Comparison of ENCODE assay signal across 14 mouse cellular contexts in the genomic region with DNA sequence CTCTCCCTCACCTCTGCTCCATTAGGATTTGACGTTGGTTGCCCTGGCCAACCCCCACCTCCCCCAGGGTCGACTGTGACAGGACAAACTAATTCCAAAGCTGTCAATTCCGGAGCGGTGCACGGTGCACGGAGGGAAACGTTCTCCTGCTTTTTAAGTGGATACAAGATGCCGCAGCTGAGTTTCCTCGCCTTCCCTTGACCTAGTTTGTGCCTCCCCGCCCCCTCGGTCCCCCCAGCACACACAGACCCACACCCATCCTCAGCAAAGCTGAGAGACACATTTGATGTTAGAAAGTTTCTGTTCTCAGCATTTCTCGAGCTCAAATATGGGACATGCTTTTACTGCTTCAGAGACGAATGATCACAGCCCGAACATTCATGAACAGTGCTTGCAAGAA. TPM values are rescaled to one million over a fixed set of nuclear protein-coding genes. Genes with fewer than 3 reads are reported as not detected.
DNase-seq lines count a peak whose midpoint lies in the region; ATAC-seq and TF ChIP-seq lines count a peak whose summit lies in the region.
"Had no signal": no experiment of that assay in that cellular context is flagged by ENCODE, and none has a peak within 500 bp of the region (broad histone marks: within the 10 kb centered on the region; RNA-seq: fewer than 3 reads in every experiment).

No protein-coding gene starts in this region.

- TF ChIP-seq POLR2A in bone marrow, adult 2 months (IDR thresholded peaks at IDR 0.05; ENCODE audit: borderline replicate concordance, control insufficient read depth, low read depth, low read length) = no peak
- no peak for TF ChIP-seq POLR2A in olfactory bulb, adult 2 months (IDR thresholded peaks at IDR 0.05; ENCODE audit: insufficient read depth, low read depth, low read length)

- intact Hi-C loops in heart, postnatal 25 days (cut with DNase I) = no loop called here

- H3K27me3 ChIP-seq in heart, embryonic 16.5 days (ENCODE audit: control insufficient read depth, insufficient read depth, low read length) = peaks cover 5% of the 10 kb centered on the region; the same call in 1 of the 2 replicates
- H3K27me3 ChIP-seq in lung, embryonic 16.5 days (ENCODE audit: control insufficient read depth, insufficient read depth, low read depth, low read length) = no peaks in the 10 kb centered on the region
- H3K27me3 ChIP-seq in liver, embryonic 12.5 days (replicated peaks) = peaks cover 74% of the 10 kb centered on the region
- H3K27me3 ChIP-seq: embryonic facial prominence, embryonic 12.5 days had no signal

- no peak for TF ChIP-seq CTCF in bone marrow, adult 2 months (IDR thresholded peaks at IDR 0.05; ENCODE audit: control insufficient read depth, insufficient read depth, low read length)
- TF ChIP-seq CTCF in olfactory bulb, adult 2 months (IDR thresholded peaks at IDR 0.05; ENCODE audit: insufficient read depth, low read depth, low read length) = no peak

- ATAC-seq in heart, embryonic 16.5 days (replicated peaks; ENCODE audit: extremely low read depth, insufficient read depth, low FRiP score) = no peak
- ATAC-seq in lung, embryonic 16.5 days (ENCODE audit: low read depth) = peak; percentile 43; the same call in 1 of the 2 replicates
- no peak for ATAC-seq in liver, embryonic 12.5 days

- WGBS in heart, embryonic 16.5 days = 39% methylated on average over 14 of the region's 14 CpGs
- WGBS in lung, embryonic 16.5 days = 24% methylated on average over 14 of the region's 14 CpGs
- 65% methylated on average over 14 of the region's 14 CpGs for WGBS in bone marrow, adult 2 months
- 37% methylated on average over 14 of the region's 14 CpGs for WGBS in olfactory bulb, adult 2 months
- 56% methylated on average over 14 of the region's 14 CpGs for WGBS in liver, embryonic 12.5 days (ENCODE audit: insufficient replicate concordance)

- H3K4me1 ChIP-seq in heart, embryonic 16.5 days (ENCODE audit: control insufficient read depth, insufficient read depth, low read length) = peaks cover 4% of the 10 kb centered on the region; the same call in 1 of the 2 replicates
- H3K4me1 ChIP-seq in lung, embryonic 16.5 days (replicated peaks; ENCODE audit: control insufficient read depth, insufficient read depth, low read length) = no peaks in the 10 kb centered on the region; the same call in 1 of the 2 replicates
- H3K4me1 ChIP-seq in bone marrow, adult 2 months (ENCODE audit: control insufficient read depth, insufficient read depth, low read length) = peaks cover 1% of the 10 kb centered on the region; the same call in 1 of the 2 replicates
- peaks cover 23% of the 10 kb centered on the region for H3K4me1 ChIP-seq in olfactory bulb, adult 2 months (ENCODE audit: control insufficient read depth, insufficient read depth, low read length)
- peaks cover 33% of the 10 kb centered on the region for H3K4me1 ChIP-seq in liver, embryonic 12.5 days

- H3K9me3 ChIP-seq in heart, embryonic 16.5 days (replicated peaks; ENCODE audit: control insufficient read depth, low read length) = no peaks in the 10 kb centered on the region
- H3K9me3 ChIP-seq in lung, embryonic 16.5 days (ENCODE audit: control insufficient read depth, low read length) = no peaks in the 10 kb centered on the region
- H3K9me3 ChIP-seq in liver, embryonic 12.5 days (replicated peaks) = no peaks in the 10 kb centered on the region
- H3K9me3 ChIP-seq: embryonic facial prominence, embryonic 12.5 days; forebrain, embryonic 10.5 days had no signal

- H3K4me2 ChIP-seq in heart, embryonic 16.5 days (ENCODE audit: low read depth, low read length) = peak overlapping the region; percentile 8; the same call in 1 of the 2 replicates
- H3K4me2 ChIP-seq in lung, embryonic 16.5 days (ENCODE audit: low read depth, low read length) = peak overlapping the region; percentile 39
- no peak overlapping the region for H3K4me2 ChIP-seq in liver, embryonic 12.5 days
- H3K4me2 ChIP-seq: embryonic facial prominence, embryonic 12.5 days had no signal

- DNase-seq in heart, postnatal 25 days (ENCODE audit: low spot score) = no peak
- no peak for DNase-seq in lung, postnatal 10 days
- DNase-seq in cerebellum, postnatal 4 days (ENCODE audit: low spot score in 2 of 2) = no peak
- DNase-seq: adrenal gland, postnatal 10 days; cerebellum, postnatal 25 days; kidney, adult 11 months; liver had no signal

- H3K4me3 ChIP-seq in heart, embryonic 16.5 days (ENCODE audit: low read length) = no peak overlapping the region
- H3K4me3 ChIP-seq in lung, embryonic 16.5 days (ENCODE audit: low read length) = no peak overlapping the region; the same call in 1 of the 2 replicates
- H3K4me3 ChIP-seq in bone marrow, adult 2 months (replicated peaks; ENCODE audit: control insufficient read depth, low read depth, low read length) = no peak overlapping the region
- no peak overlapping the region for H3K4me3 ChIP-seq in olfactory bulb, adult 2 months (ENCODE audit: insufficient read depth, low read depth, low read length)
- no peak overlapping the region for H3K4me3 ChIP-seq in liver, embryonic 12.5 days
- H3K4me3 ChIP-seq: embryonic facial prominence, embryonic 12.5 days; forebrain, embryonic 10.5 days had no signal

- H3K27ac ChIP-seq in heart, embryonic 16.5 days (ENCODE audit: low read length) = no peak overlapping the region
- H3K27ac ChIP-seq in lung, embryonic 16.5 days (ENCODE audit: low read length) = no peak overlapping the region
- H3K27ac ChIP-seq in bone marrow, adult 2 months (ENCODE audit: control insufficient read depth, insufficient read depth, low read depth, low read length, poor library complexity) = 0 out of 2 replicates have a peak overlapping the region, but pooled peaks have one; percentile 20
- H3K27ac ChIP-seq in olfactory bulb, adult 2 months (ENCODE audit: insufficient read depth, low read depth, low read length) = peak overlapping the region; percentile 50; the same call in 1 of the 2 replicates
- H3K27ac ChIP-seq in liver, embryonic 12.5 days = no peak overlapping the region
- H3K27ac ChIP-seq: embryonic facial prominence, embryonic 12.5 days; forebrain, embryonic 10.5 days had no signal

- no peaks in the 10 kb centered on the region for H3K36me3 ChIP-seq in heart, embryonic 16.5 days (ENCODE audit: control insufficient read depth, insufficient read depth)
- no peaks in the 10 kb centered on the region for H3K36me3 ChIP-seq in lung, embryonic 16.5 days (ENCODE audit: control insufficient read depth, insufficient read depth, low read length)
- peaks cover 16% of the 10 kb centered on the region for H3K36me3 ChIP-seq in liver, embryonic 12.5 days
- H3K36me3 ChIP-seq: embryonic facial prominence, embryonic 12.5 days; forebrain, embryonic 10.5 days had no signal

- H3K9ac ChIP-seq in heart, embryonic 16.5 days (ENCODE audit: low read length) = no peak overlapping the region
- H3K9ac ChIP-seq in lung, embryonic 16.5 days (ENCODE audit: low read length) = 0 out of 2 replicates have a peak overlapping the region, but pooled peaks have one; percentile 17
- H3K9ac ChIP-seq in liver, embryonic 12.5 days = no peak overlapping the region
- H3K9ac ChIP-seq: embryonic facial prominence, embryonic 12.5 days had no signal

RNA-seq across cellular contexts. Expression of gene Fam83f, which starts 40.9 kb away (rescaled TPM):
- polyA plus RNA-seq in heart, embryonic 16.5 days (2015; fragmentation: Nextera tagmentation; extraction: Ambion mirVana) = 0.60 and 0.81 TPM in 2 replicates
- total RNA-seq in heart, postnatal 25 days (2021) = under 1 TPM in 1 of 2 experiments, not detected in 1; 0.08 TPM
- 1.3 and 1.5 TPM in 2 replicates for polyA plus RNA-seq in lung, embryonic 16.5 days (2015; fragmentation: Nextera tagmentation; extraction: Ambion mirVana)
- 0.54 TPM in 1 of 2 replicates, not detected in the other for polyA plus RNA-seq in bone marrow, adult 2 months (2011; ENCODE audit: insufficient read depth, insufficient read length, low replicate concordance, missing spikeins)
- not detected in 2 replicates for polyA plus RNA-seq in olfactory bulb, adult 2 months (2012; ENCODE audit: insufficient read depth, insufficient read length, low replicate concordance, missing spikeins)
- polyA plus RNA-seq in liver, embryonic 12.5 days (2016; fragmentation: Nextera tagmentation; extraction: Ambion mirVana) = 0.41 and 0.42 TPM in 2 replicates

RNA-seq across cellular contexts. Expression of gene Grap2, which starts 58.3 kb away (rescaled TPM):
- polyA plus RNA-seq in heart, embryonic 16.5 days (2015; fragmentation: Nextera tagmentation; extraction: Ambion mirVana) = 3.0 and 4.9 TPM in 2 replicates
- total RNA-seq in heart, postnatal 25 days (2021) = 1 to 10 TPM; 1.0 to 1.6 TPM
- polyA plus RNA-seq in lung, embryonic 16.5 days (2015; fragmentation: Nextera tagmentation; extraction: Ambion mirVana) = 1.5 and 1.6 TPM in 2 replicates
- polyA plus RNA-seq in bone marrow, adult 2 months (2011; ENCODE audit: insufficient read depth, insufficient read length, low replicate concordance, missing spikeins) = 36.0 and 52.0 TPM in 2 replicates
- polyA plus RNA-seq in olfactory bulb, adult 2 months (2012; ENCODE audit: insufficient read depth, insufficient read length, low replicate concordance, missing spikeins) = not detected in 2 replicates
- polyA plus RNA-seq in liver, embryonic 12.5 days (2016; fragmentation: Nextera tagmentation; extraction: Ambion mirVana) = 28.9 and 29.0 TPM in 2 replicates

Comparison
In these comparisons a context has a peak if more than half of its experiments do, and no peak if none do; other contexts are left out.
1. H3K27ac ChIP-seq: peak in bone marrow, adult 2 months (single experiment) and olfactory bulb, adult 2 months (single experiment); none in heart, embryonic 16.5 days (single experiment), lung, embryonic 16.5 days (single experiment) and liver, embryonic 12.5 days (single experiment).